In genomic region chr8:82759071-82759470, GRCm38 (mm10) we compare ENCODE assay signal across 19 mouse cellular contexts. TPM values are rescaled to one million over a fixed set of nuclear protein-coding genes. Genes with fewer than 3 reads are reported as not detected.
DNase-seq lines count a peak whose midpoint lies in the region.
"Had no signal": no experiment of that assay in that cellular context is flagged by ENCODE, and none has a peak within 500 bp of the region (broad histone marks: within the 10 kb centered on the region; RNA-seq: fewer than 3 reads in every experiment).

No protein-coding gene starts in this region.

- H3K36me3 ChIP-seq in splenic B cell, adult 2 months (ENCODE audit: control insufficient read depth, insufficient read depth, low read length, poor library complexity, severe bottlenecking): no peaks in the 10 kb centered on the region; the same call in 1 of the 2 replicates

- H3K27me3 ChIP-seq in splenic B cell, adult 2 months (ENCODE audit: control insufficient read depth, insufficient read depth, low read length, poor library complexity, severe bottlenecking): no peaks in the 10 kb centered on the region
- H3K27me3 ChIP-seq: embryonic facial prominence, embryonic 12.5 days; hindbrain, embryonic 13.5 days; limb, embryonic 12.5 days; lung, embryonic 15.5 days had no signal

- peak; percentile 21 for DNase-seq in lung, postnatal 10 days
- DNase-seq in lung, postnatal 14 days: no peak
- DNase-seq in ES-CJ7 (ENCODE audit: low read depth, low spot score): peak; percentile 14
- peak; percentile 8 for DNase-seq in splenic B cell, adult 2 months (ENCODE audit: low read depth, low spot score)
- peak; percentile 65 to 83 for DNase-seq in thymus, postnatal 36 days
- no peak for DNase-seq in urinary bladder, postnatal 4 days (ENCODE audit: low spot score in 2 of 2)
- no peak for DNase-seq in left cerebral cortex, adult 8-10 months (ENCODE audit: low spot score in 2 of 2)
- DNase-seq in kidney, postnatal 25 days: no peak
- DNase-seq: adrenal gland, postnatal 25 days; cerebellum, adult 11 months; cerebellum, postnatal 10 days; kidney, adult 8-10 months; kidney, postnatal 14 days; layer of hippocampus, adult 9-11 months; right cerebral cortex, postnatal 4 days had no signal

RNA-seq across cellular contexts. Expression of gene Zfp330, which starts 14.9 kb away (rescaled TPM):
- total RNA-seq in left cerebral cortex, adult 8-10 months (2022): 10 to 100 TPM; 31.6 to 35.9 (median 33.7) TPM

Comparison
In these comparisons a context has a peak if more than half of its experiments do, and no peak if none do; other contexts are left out.
1. DNase-seq: peak in lung, postnatal 10 days (single experiment), ES-CJ7 (single experiment), splenic B cell, adult 2 months (single experiment) and thymus, postnatal 36 days (2 of 2); none in lung, postnatal 14 days (single experiment), urinary bladder, postnatal 4 days (0 of 2), left cerebral cortex, adult 8-10 months (0 of 2) and kidney, postnatal 25 days (0 of 2).